Mouse (Mus musculus) R1 (cell line): Measurements from ENCODE around the gene Gprin3.

Source experiments
- DNase-seq: peaks from one replicate; pipeline ENCODE4 v3.0.0-alpha.2; 2018; ENCODE audit warnings: low read depth, low spot score

Gprin3 gene

DNA sequence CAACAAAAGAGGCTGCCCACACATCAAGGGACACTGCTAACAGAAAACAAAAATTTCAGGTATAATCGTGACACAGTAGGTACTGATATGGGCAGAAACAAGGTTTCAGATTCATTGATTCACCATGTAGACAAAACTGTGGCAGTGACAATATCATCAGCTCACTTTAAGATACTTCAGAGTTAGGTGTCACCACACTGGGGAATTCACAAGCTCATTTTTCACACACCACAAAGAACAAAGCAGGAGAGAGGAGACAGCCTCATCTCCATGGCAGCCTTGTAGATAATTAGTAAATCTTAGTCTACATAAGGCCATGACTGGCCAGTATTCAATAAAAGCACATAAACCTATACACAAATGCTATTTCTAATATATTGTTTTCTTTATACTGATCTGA lies 77.4 kb downstream of the Gprin3 start:
- no peak for DNase-seq

DNA sequence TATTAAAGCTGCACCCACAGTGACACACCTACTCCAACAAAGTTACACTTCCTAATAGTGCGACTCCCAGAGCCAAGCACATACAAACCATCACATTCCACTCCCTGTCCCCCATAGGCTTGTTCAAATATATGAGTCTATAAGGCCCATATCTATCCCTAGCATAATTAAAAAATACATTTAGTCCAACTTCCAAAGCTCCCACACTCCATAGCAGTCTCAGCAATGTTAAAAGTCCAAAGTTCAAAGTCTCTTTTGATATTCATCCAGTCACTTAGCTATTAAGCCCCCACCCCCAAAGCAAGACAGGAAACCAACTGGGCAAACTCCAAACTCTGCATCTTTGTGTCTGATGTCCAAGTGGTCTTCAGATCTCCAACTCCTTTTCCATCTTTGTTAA lies 84.9 kb downstream of the Gprin3 start:
- no peak for DNase-seq

DNA sequence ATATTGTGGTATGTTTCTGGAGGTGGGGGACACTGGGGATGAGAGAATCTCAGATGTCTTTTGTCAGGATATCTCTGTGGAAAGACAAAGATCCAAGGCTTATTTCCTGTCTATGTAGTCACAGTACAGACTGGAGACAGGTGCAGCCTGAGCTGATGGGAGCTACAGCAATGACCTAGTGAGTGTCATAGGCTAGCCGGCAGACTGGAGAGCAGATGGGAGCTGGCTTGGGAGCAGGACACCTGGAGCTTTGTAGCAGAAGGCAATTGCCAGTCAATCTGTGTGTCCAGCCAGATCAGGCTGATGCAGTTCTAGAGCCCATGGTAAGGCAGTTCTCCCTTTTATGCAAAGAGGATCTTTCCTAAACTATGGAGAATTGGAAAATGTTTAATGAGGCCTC lies 97.8 kb downstream of the Gprin3 start:
- no peak for DNase-seq

DNA sequence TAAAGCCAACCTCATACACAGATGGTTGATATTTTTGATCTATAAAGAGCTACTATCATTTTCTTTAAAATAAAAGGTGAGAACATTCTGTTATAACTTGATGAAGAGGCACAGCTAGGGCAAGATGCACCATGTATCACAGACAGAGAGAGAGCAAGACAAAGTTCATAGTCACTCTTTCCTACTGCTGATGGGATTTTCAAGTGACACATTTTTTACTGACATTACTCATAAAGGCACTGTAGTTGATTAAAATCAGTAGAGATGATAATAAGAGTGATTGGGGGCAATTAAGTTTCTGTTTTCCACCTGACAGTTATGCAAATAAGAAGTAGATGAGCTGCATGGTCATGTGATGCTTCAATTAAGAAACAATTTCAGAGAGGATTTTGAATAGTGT lies 110.2 kb downstream of the Gprin3 start:
- DNase-seq: no peak

DNA sequence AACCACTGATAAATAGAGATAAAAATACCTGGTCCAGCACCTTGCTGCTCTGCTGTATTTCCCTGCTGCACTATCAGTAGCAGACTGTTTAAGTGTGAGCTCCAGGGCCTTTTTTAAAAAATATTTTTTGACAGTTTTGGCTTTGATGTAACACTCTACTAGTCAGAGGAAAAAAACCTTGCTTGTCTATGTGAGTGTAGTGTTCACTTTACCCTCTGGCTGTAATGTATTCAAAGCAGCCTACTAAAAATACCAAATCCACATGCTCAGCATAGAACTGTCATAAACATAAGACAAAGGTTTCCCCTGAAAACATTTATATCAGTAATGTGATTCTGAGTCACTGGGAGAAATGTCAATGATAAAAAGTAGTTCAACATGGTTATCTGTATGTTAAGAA lies 111.0 kb downstream of the Gprin3 start:
- DNase-seq: no peak

DNA sequence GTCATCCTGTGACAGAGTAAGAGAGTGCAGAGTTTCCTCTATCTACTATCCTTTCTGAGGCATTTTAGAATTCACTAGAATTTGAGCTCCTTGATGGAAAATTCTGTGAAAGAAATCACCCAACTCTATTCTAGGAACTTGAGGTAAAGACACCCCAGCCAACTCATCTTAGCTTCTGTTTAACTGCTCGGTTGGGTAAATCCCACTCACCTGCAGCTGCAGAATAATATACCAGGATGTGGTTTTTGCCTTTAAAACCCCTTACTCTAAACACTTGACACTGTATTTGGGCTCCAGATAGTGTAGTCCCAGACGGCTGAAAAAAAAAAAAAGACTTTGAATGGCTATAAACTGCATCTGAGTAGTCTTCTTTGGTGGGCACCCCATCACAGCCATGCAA lies 112.9 kb downstream of the Gprin3 start:
- DNase-seq: no peak

DNA sequence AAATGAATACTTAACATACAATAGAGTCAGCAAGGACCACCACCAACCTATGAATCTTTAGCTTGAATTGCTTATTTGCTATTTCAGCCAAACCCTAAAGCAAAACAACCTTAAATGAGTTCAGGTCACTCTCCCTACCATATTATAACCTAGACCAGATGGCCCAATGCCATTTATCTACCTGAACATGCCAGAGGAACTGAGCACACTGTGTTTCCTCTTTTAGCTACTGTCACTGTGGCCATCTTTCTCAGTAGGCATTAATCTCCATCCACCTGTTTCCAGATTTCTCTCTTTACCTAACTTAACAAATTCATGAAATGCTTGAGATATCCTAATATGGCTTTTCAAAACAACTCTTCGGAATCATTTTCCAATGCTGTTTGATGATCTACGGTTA lies 114.9 kb downstream of the Gprin3 start:
- no peak for DNase-seq

DNA sequence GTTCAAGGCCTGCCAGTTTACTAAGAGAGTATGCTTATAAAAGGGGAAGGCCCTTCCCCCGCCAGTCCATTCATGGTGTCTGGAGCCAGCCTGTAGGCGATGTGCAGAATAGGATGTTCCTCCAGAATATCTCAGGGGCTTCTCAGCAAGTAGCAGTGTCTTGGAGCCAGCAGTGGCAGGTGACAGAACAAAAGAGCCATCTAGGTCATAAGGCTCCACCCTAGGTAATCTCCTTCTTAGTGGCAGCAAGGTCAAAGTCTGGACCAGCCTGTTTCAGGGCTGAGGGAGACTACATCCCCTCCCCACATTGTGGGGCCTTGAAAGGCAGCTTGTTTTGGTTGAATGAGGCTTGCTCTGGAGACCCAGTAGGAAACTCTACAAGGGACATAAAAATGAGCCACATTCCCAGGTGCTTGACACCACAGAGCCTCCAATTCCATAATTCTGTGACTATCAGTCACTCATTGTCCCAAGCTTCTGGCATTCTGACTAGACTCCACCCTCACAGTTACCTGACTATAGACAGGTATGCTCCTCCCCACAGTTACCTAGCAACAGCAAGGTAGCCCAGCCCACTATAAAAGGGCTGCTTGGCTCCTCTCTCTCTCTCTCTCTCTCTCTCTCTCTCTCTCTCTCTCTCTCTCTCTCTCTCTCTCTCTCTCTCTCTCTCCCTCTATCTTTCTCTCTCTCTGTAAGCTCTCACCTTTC lies 121.7 kb downstream of the Gprin3 start:
- peak; percentile 32 for DNase-seq

DNA sequence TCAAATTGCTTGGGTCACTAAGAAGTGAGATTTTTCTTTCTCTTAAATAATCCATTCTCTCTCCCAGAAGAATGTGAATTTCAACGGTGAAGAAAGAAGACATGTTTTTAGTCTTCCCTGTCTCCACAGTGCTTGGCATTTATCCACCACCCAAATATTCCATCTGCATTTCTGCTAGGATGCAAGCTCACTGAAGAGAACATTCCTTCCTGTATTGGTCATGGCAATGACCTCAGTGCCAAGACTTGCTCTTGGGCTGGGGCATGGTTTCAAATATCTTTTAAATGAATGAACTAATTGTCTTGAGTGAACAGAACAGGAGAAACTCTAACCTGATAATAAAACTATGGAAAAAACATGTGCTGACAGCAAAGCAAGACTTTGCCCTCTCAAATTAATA lies 123.1 kb downstream of the Gprin3 start:
- DNase-seq: no peak
